Mouse (Mus musculus) left cerebral cortex, postnatal 36 days (tissue): ENCODE measurements around the gene Sugct. TPM values are rescaled to one million over a fixed set of nuclear protein-coding genes. Genes with fewer than 3 reads are reported as not detected.

Source experiments
- DNase-seq, 2 experiments: peaks; one replicate each; pipeline ENCODE4 v3.0.0; 2021 to 2022; ENCODE audit warnings: low spot score in 2 of 2, mixed read lengths in 1 of 2
- intact Hi-C: fragments of 180-260 bp; cut with DNase I; formaldehyde crosslinking; loops from one replicate; pipeline ENCODE4 v1.15.1; 2025
- total RNA-seq, 2 experiments: library from RNA; stranded (reverse); gene quantifications; 2 replicates each; pipeline ENCODE4 v1.2.3; 2021

Sugct gene
- total RNA-seq: 1 to 10 TPM; 2.0 to 2.1 TPM

- DNase-seq: peak; percentile 98 to 99
- intact Hi-C loops: loop anchor here (2.0 kb wide), 1 partner anchor 110 kb away; the partner anchor contains the start of gene Cdk13
Observed at GRCm38 (mm10) chr13:17694911-17695699, at the start of gene Sugct, which contains the start of gene Mplkip. Sugct (minus strand) TSS chr13:17695553. Mplkip (plus strand) TSS chr13:17695192.

DNA sequence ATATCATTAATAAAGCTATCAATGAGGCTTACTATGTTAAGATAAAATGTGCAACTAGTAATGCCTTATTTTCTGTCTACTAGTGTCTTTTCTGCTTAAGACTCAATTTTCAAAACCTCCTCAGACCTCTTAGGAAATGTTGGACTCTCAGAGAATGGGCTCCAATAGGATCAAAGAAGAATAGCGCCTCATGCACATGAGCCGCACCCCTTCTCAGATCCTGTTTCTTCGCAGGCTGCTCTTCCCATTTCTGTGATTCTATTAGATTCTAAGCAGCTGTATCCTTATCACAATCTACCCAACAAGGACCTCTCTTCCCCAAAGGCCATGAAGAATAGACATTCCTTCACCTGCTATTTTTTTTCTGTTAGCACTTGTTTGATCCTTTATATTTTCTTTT is 33.4 kb upstream of the Sugct start:
- DNase-seq: no peak
- intact Hi-C loops: no loop called here

GRCm38 (mm10) chr13:17727922-17728321 is 32.6 kb upstream of the Sugct start:
- intact Hi-C loops: no loop called here
- DNase-seq: no peak

DNA sequence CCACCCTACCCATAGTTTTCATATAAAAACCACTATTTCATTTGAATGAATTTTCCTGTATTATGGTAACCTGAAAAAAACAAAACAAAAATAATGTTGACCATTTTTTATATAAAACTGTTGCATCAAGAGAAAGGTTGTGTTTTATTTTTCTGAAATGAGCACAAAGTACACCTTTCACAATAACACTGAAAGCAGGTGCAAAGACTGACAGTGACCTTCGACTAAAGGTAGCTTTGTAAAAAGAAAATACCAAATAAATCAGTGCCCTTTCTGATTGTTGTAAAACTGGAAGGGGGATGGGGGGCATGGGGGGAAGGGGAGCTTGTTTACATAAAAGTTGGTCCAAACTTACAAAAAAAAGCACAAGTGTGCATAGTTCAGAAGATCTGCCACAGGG is 22.0 kb upstream of the Sugct start:
- DNase-seq: no peak
- intact Hi-C loops: no loop called here

DNA sequence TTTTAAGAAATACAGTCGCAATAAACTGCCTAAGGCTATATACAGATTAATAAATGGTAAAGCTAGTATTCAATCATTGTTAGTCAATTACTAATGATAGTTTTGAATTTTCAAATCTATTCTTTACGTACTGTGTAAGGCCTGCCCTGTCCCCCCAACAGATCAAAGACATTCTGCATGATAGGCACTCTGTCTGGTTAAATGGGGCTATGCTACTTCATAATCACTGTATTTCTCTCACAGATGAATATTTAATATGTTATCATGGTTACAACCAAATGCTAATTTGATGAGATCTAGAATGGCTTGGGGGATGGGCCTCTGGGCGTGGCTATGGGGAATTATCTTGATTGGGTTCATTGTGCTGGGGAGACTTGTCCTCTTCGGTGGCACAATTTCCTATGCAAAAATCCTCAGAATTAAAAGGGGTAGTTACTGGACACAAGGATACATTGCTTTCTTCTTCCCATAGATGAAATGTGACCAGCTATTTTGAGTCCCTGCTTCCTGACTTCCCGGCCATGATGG is 13.5 kb upstream of the Sugct start:
- intact Hi-C loops: no loop called here
- DNase-seq: no peak

GRCm38 (mm10) chr13:17705188-17705826 is 10.0 kb upstream of the Sugct start:
- DNase-seq: no peak
- intact Hi-C loops: no loop called here

DNA sequence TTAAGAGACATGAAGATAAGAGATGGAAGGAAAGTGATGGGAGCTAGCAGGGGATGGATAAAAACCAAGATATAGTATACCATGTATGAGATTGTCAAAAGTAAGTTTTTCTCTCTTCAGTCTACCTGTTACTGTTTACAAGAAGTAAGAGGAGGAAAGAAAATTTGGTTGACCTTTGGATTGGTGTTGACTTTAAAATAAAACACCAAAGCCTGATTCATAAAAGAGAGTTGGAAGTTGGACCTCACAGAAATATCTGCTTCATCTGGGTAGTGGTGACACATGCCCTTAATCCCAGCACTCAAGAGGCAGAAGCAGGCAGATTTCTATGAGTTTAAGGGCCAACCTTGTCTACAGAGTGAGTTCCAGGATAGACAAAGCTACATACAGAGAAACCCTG is 7.0 kb upstream of the Sugct start:
- intact Hi-C loops: no loop called here
- no peak for DNase-seq

DNA sequence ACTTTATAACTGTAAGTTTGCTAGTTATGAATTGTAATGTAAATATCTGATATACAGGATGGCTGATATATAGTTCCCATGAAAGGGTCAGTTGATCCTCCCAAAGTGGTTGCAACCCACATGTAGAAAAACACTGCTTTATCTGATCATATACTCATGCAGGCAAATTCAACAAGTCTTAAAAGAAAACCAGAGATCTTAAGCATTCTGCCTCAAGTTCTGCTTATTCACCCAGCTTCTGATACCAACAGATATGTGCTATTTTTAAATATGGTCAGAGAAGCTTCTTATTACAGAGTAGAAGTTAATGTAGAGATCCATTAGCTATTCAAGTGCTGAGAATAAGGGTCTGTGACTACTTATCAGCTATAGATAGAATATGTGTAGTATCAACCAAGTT is 6.0 kb upstream of the Sugct start:
- intact Hi-C loops: no loop called here
- no peak for DNase-seq

GRCm38 (mm10) chr13:17700090-17700715 is 4.8 kb upstream of the Sugct start:
- no peak for DNase-seq
- intact Hi-C loops: no loop called here

DNA sequence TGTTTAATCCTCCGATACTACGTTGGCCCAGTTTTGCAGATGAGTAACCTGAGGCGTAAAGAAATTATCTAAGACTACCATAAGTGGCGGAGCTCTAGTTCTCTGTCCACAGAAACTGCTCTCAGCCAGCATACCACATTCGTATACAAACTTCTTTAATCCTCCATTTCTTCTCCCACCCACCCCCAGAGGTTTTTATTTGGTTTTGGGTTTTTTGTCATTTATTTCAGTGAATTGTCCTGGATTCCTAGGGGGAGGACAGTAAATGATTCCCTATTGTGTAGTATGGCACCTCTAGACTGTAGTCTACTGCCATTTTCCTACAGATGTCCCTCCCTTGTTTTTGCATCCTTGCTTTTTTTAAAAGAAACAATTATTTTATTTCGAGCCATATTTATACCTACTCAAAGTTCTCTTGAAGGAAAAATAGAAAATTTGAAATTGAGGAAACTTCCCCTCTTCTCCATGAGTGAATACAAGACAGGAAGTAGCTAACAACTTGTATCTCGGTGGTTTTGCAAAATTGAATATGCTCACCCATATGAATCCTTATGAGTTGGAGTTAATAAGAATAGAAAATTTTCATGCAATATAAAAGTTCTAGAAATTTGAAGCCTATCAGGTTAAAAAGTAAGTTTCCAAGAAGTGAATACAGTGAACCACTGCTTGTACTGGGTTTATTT is 686 bp upstream of the Sugct start:
- intact Hi-C loops: loop anchor here (2.0 kb wide), 1 partner anchor 109 kb away; the partner anchor contains the start of gene Cdk13
- DNase-seq: no peak

DNA sequence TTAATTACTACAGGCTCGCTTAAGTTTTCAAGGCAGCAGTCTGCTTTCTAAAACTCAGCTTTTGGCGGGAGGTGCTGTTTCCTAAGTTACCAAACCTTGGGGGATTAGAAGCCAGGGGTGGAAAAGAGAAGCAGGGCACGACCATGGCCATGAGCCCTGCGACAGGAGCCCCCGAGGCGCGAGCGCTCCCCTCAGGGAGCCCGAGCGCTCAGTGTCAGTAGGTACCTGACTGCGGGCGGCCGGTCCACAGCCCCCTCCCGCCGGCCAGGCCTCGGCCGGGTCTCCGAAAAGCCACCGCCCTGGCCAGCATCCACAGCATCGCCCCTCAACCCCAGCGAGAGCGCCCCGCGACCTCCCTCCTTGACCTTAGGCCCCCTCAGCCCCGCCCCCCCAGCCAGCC is 939 bp downstream of the Sugct start:
- intact Hi-C loops: loop anchor here (2.0 kb wide), 1 partner anchor 110 kb away; the partner anchor contains the start of gene Cdk13

GRCm38 (mm10) chr13:17693816-17694215 is 1.5 kb downstream of the Sugct start:
- DNase-seq: no peak
- intact Hi-C loops: loop anchor here (2.0 kb wide), 1 partner anchor 111 kb away; the partner anchor contains the start of gene Cdk13

More for the DNA sequence above, 939 bp downstream of the Sugct start:
- no peak for DNase-seq

- intact Hi-C loops: no loop called here
- no peak for DNase-seq
Observed at GRCm38 (mm10) chr13:17691436-17691835, 3.9 kb downstream of the Sugct start.

DNA sequence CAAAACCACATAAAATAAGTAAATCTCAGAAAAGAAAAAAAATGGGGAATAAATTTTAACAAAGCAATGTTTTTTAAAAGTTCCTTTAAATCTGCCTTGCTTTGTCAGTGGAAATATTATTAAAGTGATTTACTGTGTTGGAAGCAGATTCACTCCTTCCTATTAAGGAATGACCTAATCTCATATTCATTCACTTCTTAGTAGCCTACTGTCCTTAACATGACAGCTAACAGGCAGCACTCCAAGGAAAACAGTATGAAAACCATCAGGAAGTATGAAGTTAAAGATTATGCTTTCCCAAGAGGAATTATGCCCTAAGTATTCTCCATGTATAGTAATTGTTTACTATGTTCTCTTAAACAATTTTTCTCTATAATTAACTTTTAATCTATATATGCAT is 4.7 kb downstream of the Sugct start:
- intact Hi-C loops: no loop called here

GRCm38 (mm10) chr13:17689461-17689860 is 5.9 kb downstream of the Sugct start:
- intact Hi-C loops: no loop called here
- no peak for DNase-seq

More for the DNA sequence above, 4.7 kb downstream of the Sugct start:
- no peak for DNase-seq

DNA sequence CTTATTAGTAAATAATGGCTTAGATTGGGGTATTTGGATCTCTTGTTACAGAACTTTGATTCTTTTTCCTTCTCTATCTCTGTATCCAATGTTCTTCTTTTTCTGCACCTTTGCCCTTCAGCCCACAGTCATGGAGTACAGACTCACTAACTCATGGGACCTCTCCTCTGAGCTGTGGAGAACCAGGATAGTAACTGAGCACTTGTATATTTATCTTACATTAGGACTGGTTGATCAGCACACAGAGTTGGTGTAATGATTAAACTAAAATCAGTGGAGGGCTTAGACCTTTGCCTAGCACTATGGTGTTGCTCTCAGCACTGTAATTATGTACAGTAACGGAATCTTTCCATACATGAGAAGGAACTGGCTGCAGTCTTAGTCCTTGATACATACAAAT is 24.2 kb downstream of the Sugct start:
- DNase-seq: no peak
- intact Hi-C loops: no loop called here

DNA sequence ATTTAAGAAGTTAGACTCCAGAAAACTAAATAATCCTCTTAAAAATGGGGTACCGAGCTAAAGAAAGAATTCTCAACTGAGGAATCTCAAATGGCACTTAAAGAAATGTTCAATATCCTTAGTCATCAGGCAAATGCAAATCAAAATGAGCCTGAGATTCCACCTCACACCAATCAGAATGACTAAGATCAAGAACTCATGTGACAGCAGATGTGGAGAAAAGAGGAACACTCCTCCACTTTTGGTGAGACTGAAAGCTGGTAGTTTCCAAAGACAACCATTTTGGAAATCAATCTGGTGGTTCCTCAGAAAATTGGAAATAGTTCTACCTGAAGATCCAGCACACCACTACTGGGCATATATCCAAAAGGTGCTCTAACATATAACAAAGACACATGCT is 28.0 kb downstream of the Sugct start:
- no peak for DNase-seq
- intact Hi-C loops: no loop called here

GRCm38 (mm10) chr13:17642294-17642693 is 53.1 kb downstream of the Sugct start:
- no peak for DNase-seq
- intact Hi-C loops: no loop called here

GRCm38 (mm10) chr13:17638008-17638407 is 57.3 kb downstream of the Sugct start:
- intact Hi-C loops: no loop called here
- DNase-seq: no peak

- DNase-seq: no peak
- intact Hi-C loops: no loop called here
Observed at GRCm38 (mm10) chr13:17627108-17627507, 68.2 kb downstream of the Sugct start.
